Mouse (Mus musculus) limb, embryonic 11.5 days (tissue): ENCODE results near the gene Pcdh15. TPM values are rescaled to one million over a fixed set of nuclear protein-coding genes. Genes with fewer than 3 reads are reported as not detected.

Experiments
- ATAC-seq: fragments of 200-750 bp; cut with Nextera tagmentation; 2 replicates; pipeline ENCODE4 v1.8.0; 2017; ENCODE audit warnings: low read depth; ENCODE audit not compliant: insufficient number of reproducible peaks, low FRiP score, low TSS enrichment
- DNase-seq: peaks from one replicate; pipeline ENCODE4 v3.0.0-alpha.2; 2015; ENCODE audit warnings: low spot score
- H3K27ac ChIP-seq: fragments of 300-500 bp; sonication (generic); replicated peaks from 2 replicates; pipeline ENCODE4 v1.5.1; 2014; ENCODE audit warnings: low read depth, mild to moderate bottlenecking, low read length
- H3K27me3 ChIP-seq: fragments of 300-500 bp; sonication (generic); 2 replicates; pipeline ENCODE4 v1.6.1; 2014; ENCODE audit warnings: mild to moderate bottlenecking, low read length, mixed read lengths; ENCODE audit not compliant: control insufficient read depth, insufficient read depth
- H3K36me3 ChIP-seq: fragments of 300-500 bp; sonication (generic); 2 replicates; pipeline ENCODE4 v1.6.1; 2014; ENCODE audit warnings: mild to moderate bottlenecking, low read length, moderate library complexity, mixed read lengths; ENCODE audit not compliant: control insufficient read depth, insufficient read depth
- H3K4me1 ChIP-seq: fragments of 300-500 bp; sonication (generic); 2 replicates; pipeline ENCODE4 v1.6.1; 2014; ENCODE audit warnings: low read length, mixed read lengths; ENCODE audit not compliant: control insufficient read depth, insufficient read depth
- H3K4me2 ChIP-seq: fragments of 300-500 bp; sonication (generic); 2 replicates; pipeline ENCODE4 v1.6.1; 2014; ENCODE audit warnings: low read depth, mild to moderate bottlenecking, moderate library complexity; ENCODE audit not compliant: severe bottlenecking
- H3K4me3 ChIP-seq: fragments of 300-500 bp; sonication (generic); 2 replicates; pipeline ENCODE4 v1.5.1; 2014; ENCODE audit warnings: low read depth, low read length
- H3K9ac ChIP-seq: fragments of 300-500 bp; sonication (generic); 2 replicates; pipeline ENCODE4 v1.6.1; 2014; ENCODE audit warnings: mild to moderate bottlenecking, low read length
- H3K9me3 ChIP-seq: fragments of 300-500 bp; sonication (generic); 2 replicates; pipeline ENCODE4 v1.6.1; 2016; ENCODE audit warnings: low read length; ENCODE audit not compliant: control insufficient read depth
- WGBS: fragments of 180-500 bp; shearing (Covaris S2); extraction: QIAGEN DNeasy Blood & Tissue Kit; methylation state at CpG from one replicate; pipeline ENCODE4 v1.1.7; 2014; 5-methylcytosine and 5-hydroxymethylcytosine counted together
- polyA plus RNA-seq: library from polyadenylated mRNA; unstranded; fragments of >200 nt; fragmentation: Nextera tagmentation; extraction: Ambion mirVana; gene quantifications from 2 replicates; pipeline ENCODE4 v1.2.1, GENCODE M21; 2014

The Pcdh15 gene
- polyA plus RNA-seq, 1 experiment from 2014 or later, result 0.81 TPM

- 70% methylated on average over 3 of the region's 3 CpGs for WGBS
- DNase-seq, result no peak
- Histone ChIP-seq H3K27me3 (no peaks in the 10 kb centered on the region), H3K4me3 (no peak overlapping the region), H3K27ac (no peak overlapping the region), H3K36me3 (no peaks in the 10 kb centered on the region), H3K9ac (no peak overlapping the region), H3K9me3 (no peaks in the 10 kb centered on the region), H3K4me1 (no peaks in the 10 kb centered on the region), H3K4me2 (no peak overlapping the region)
- no peak for ATAC-seq
Observed at GRCm38 (mm10) chr10:73788163-73788562, 689.0 kb downstream of the Pcdh15 start.

GRCm38 (mm10) chr10:73805069-73805468 is 705.9 kb downstream of the Pcdh15 start:
- WGBS, result 79% methylated on average over 4 of the region's 4 CpGs
- Histone ChIP-seq H3K27me3 (no peaks in the 10 kb centered on the region), H3K4me1 (no peaks in the 10 kb centered on the region), H3K4me3 (no peak overlapping the region), H3K9me3 (no peaks in the 10 kb centered on the region), H3K27ac (no peak overlapping the region), H3K9ac (no peak overlapping the region), H3K36me3 (no peaks in the 10 kb centered on the region), H3K4me2 (no peak overlapping the region)
- no peak for DNase-seq
- ATAC-seq, result no peak

GRCm38 (mm10) chr10:73812311-73812710 is 713.2 kb downstream of the Pcdh15 start:
- H3K9me3 ChIP-seq, result no peaks in the 10 kb centered on the region
- ATAC-seq (no peak), DNase-seq (no peak)
- WGBS, result 75% methylated on average over 8 of the region's 8 CpGs
- H3K4me2 ChIP-seq, result no peak overlapping the region
- no peak overlapping the region for H3K4me3 ChIP-seq
- H3K27me3 ChIP-seq, result no peaks in the 10 kb centered on the region
- H3K27ac ChIP-seq, result no peak overlapping the region
- H3K9ac ChIP-seq, result no peak overlapping the region
- H3K4me1 ChIP-seq, result no peaks in the 10 kb centered on the region
- H3K36me3 ChIP-seq, result no peaks in the 10 kb centered on the region

GRCm38 (mm10) chr10:73821657-73822583 is 722.8 kb downstream of the Pcdh15 start:
- no peaks in the 10 kb centered on the region for H3K27me3 ChIP-seq
- H3K9me3 ChIP-seq, result no peaks in the 10 kb centered on the region
- WGBS, result 44% methylated on average over 22 of the region's 22 CpGs
- ATAC-seq (no peak), DNase-seq (no peak)
- H3K27ac ChIP-seq, result no peak overlapping the region
- no peaks in the 10 kb centered on the region for H3K4me1 ChIP-seq
- H3K4me3 ChIP-seq, result no peak overlapping the region
- H3K4me2 ChIP-seq, result no peak overlapping the region
- no peaks in the 10 kb centered on the region for H3K36me3 ChIP-seq
- H3K9ac ChIP-seq, result no peak overlapping the region

- H3K36me3 ChIP-seq, result no peaks in the 10 kb centered on the region
- no peak overlapping the region for H3K4me2 ChIP-seq
- no peak for ATAC-seq
- no peak overlapping the region for H3K9ac ChIP-seq
- no peak overlapping the region for H3K27ac ChIP-seq
- H3K9me3 ChIP-seq, result no peaks in the 10 kb centered on the region
- H3K4me3 ChIP-seq, result no peak overlapping the region
- no peaks in the 10 kb centered on the region for H3K4me1 ChIP-seq
- no peak for DNase-seq
- 79% methylated on average over 4 of the region's 4 CpGs for WGBS
- no peaks in the 10 kb centered on the region for H3K27me3 ChIP-seq
Observed at GRCm38 (mm10) chr10:73823214-73823613, 724.1 kb downstream of the Pcdh15 start.

GRCm38 (mm10) chr10:73826354-73826753 is 727.2 kb downstream of the Pcdh15 start:
- no peak overlapping the region for H3K4me3 ChIP-seq
- H3K27me3 ChIP-seq, result no peaks in the 10 kb centered on the region
- WGBS, result 79% methylated on average over 8 of the region's 8 CpGs
- H3K9ac ChIP-seq, result no peak overlapping the region
- no peaks in the 10 kb centered on the region for H3K36me3 ChIP-seq
- DNase-seq (no peak), ATAC-seq (no peak)
- no peak overlapping the region for H3K27ac ChIP-seq
- H3K9me3 ChIP-seq, result no peaks in the 10 kb centered on the region
- H3K4me1 ChIP-seq, result no peaks in the 10 kb centered on the region
- H3K4me2 ChIP-seq, result no peak overlapping the region

GRCm38 (mm10) chr10:73828781-73829180 is 729.6 kb downstream of the Pcdh15 start:
- Histone ChIP-seq H3K27ac (no peak overlapping the region), H3K4me3 (no peak overlapping the region), H3K4me1 (no peaks in the 10 kb centered on the region), H3K27me3 (no peaks in the 10 kb centered on the region), H3K36me3 (no peaks in the 10 kb centered on the region), H3K4me2 (no peak overlapping the region), H3K9ac (no peak overlapping the region), H3K9me3 (no peaks in the 10 kb centered on the region)
- WGBS, result 82% methylated on average over 2 of the region's 2 CpGs
- no peak for DNase-seq
- no peak for ATAC-seq

- H3K9ac ChIP-seq, result no peak overlapping the region
- no peak overlapping the region for H3K27ac ChIP-seq
- H3K27me3 ChIP-seq, result no peaks in the 10 kb centered on the region
- no peaks in the 10 kb centered on the region for H3K9me3 ChIP-seq
- WGBS, result 82% methylated on average over 3 of the region's 3 CpGs
- H3K4me3 ChIP-seq, result no peak overlapping the region
- no peak overlapping the region for H3K4me2 ChIP-seq
- H3K4me1 ChIP-seq, result no peaks in the 10 kb centered on the region
- DNase-seq (no peak), ATAC-seq (no peak)
- no peaks in the 10 kb centered on the region for H3K36me3 ChIP-seq
Observed at GRCm38 (mm10) chr10:73844998-73845397, 745.9 kb downstream of the Pcdh15 start.
